Mouse (Mus musculus) cerebellum, postnatal 14 days (tissue): ENCODE data around the gene Ndufaf2.

Experiments used
- DNase-seq, 2 experiments: peaks; one replicate each; pipeline ENCODE4 v3.0.0; 2021; ENCODE audit warnings: mixed read lengths in 2 of 2

Gene Ndufaf2

GRCm38 (mm10) chr13:108084086-108084485 is 74.3 kb downstream of the Ndufaf2 start:
- peak; percentile 46 to 69 for DNase-seq

- no peak for DNase-seq
These were observed 80.5 kb downstream of the Ndufaf2 start for GRCm38 (mm10) chr13:108077901-108078300.

- peak; percentile 32 to 58 for DNase-seq
These were observed 80.9 kb downstream of the Ndufaf2 start for GRCm38 (mm10) chr13:108077476-108077875.

- no peak for DNase-seq
These were observed 88.3 kb downstream of the Ndufaf2 start for GRCm38 (mm10) chr13:108070171-108070570.

GRCm38 (mm10) chr13:108069151-108069550 is 89.3 kb downstream of the Ndufaf2 start:
- DNase-seq: no peak

GRCm38 (mm10) chr13:108066021-108066420 is 92.4 kb downstream of the Ndufaf2 start:
- no peak for DNase-seq

- no peak for DNase-seq
These were observed 94.1 kb downstream of the Ndufaf2 start for GRCm38 (mm10) chr13:108064331-108064730.

- no peak for DNase-seq
These were observed 94.9 kb downstream of the Ndufaf2 start for GRCm38 (mm10) chr13:108063374-108064134.

- no peak for DNase-seq
These were observed 95.5 kb downstream of the Ndufaf2 start for GRCm38 (mm10) chr13:108062900-108063299.

- DNase-seq: no peak
These were observed 97.4 kb downstream of the Ndufaf2 start for GRCm38 (mm10) chr13:108060936-108061578.

- peak; percentile 66 to 71 for DNase-seq
These were observed 98.0 kb downstream of the Ndufaf2 start for GRCm38 (mm10) chr13:108060286-108060885.

- DNase-seq: no peak
These were observed 101.5 kb downstream of the Ndufaf2 start for GRCm38 (mm10) chr13:108056896-108057295.

GRCm38 (mm10) chr13:108047364-108047763 is 111.1 kb downstream of the Ndufaf2 start:
- no peak for DNase-seq

- no peak for DNase-seq
These were observed 111.5 kb downstream of the Ndufaf2 start for GRCm38 (mm10) chr13:108046891-108047290.

- no peak for DNase-seq
These were observed 112.4 kb downstream of the Ndufaf2 start for GRCm38 (mm10) chr13:108046071-108046470.

- DNase-seq: no peak
These were observed 112.8 kb downstream of the Ndufaf2 start for GRCm38 (mm10) chr13:108045646-108046045.

GRCm38 (mm10) chr13:108044222-108044941 is 114.0 kb downstream of the Ndufaf2 start, which contains the start of gene Smim15:
Smim15 (plus strand) TSS chr13:108044446.
- DNase-seq: peak; percentile 91 to 92

- no peak for DNase-seq
These were observed 114.8 kb downstream of the Ndufaf2 start for GRCm38 (mm10) chr13:108043431-108044221.

- peak; percentile 77 to 78 for DNase-seq
These were observed 117.1 kb downstream of the Ndufaf2 start for GRCm38 (mm10) chr13:108041358-108041757.

GRCm38 (mm10) chr13:108040451-108040850 is 118.0 kb downstream of the Ndufaf2 start:
- no peak for DNase-seq

GRCm38 (mm10) chr13:108039902-108040301 is 118.5 kb downstream of the Ndufaf2 start:
- no peak for DNase-seq

GRCm38 (mm10) chr13:108039375-108039774 is 119.0 kb downstream of the Ndufaf2 start:
- DNase-seq: no peak
